Mouse (Mus musculus) heart, adult 9 months (tissue): Measurements from ENCODE around the gene Slc22a23.
A peak's percentile ranks its signal among the peaks of the same experiment; 100 is the strongest.

ENCODE experiments used
- DNase-seq, 2 experiments: peaks; one replicate each; pipeline ENCODE4 v3.0.0; 2022; ENCODE audit warnings: low spot score in 2 of 2

The Slc22a23 gene

DNA sequence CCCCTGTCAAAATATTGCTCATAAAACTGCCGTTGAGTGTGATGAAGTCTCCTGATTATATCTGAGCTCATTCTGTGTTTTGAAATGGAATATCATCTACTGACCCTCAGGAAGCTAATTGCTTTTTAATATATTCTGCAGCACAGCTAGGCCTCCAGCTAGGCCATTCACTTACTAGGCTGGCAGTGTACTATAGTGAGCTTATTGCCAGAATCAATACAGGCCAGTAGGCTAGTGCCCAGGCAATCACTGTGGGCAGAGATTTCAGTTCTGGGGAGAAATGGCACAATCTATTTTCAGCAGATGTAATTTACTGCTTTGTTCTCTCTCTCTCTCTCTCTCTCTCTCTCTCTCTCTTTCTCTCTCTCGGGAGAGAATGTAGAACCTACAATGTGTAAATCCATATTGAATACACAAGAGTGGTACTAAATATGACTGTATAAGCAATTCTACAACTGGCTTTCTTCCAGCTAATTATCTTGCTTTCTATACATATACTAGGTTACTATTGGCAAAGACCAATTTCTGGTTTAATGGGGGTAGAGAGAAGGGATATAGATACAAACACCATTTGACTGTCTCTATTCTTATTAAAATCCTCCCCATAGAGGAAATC, 75.5 kb downstream of the Slc22a23 start:
- DNase-seq = no peak

DNA sequence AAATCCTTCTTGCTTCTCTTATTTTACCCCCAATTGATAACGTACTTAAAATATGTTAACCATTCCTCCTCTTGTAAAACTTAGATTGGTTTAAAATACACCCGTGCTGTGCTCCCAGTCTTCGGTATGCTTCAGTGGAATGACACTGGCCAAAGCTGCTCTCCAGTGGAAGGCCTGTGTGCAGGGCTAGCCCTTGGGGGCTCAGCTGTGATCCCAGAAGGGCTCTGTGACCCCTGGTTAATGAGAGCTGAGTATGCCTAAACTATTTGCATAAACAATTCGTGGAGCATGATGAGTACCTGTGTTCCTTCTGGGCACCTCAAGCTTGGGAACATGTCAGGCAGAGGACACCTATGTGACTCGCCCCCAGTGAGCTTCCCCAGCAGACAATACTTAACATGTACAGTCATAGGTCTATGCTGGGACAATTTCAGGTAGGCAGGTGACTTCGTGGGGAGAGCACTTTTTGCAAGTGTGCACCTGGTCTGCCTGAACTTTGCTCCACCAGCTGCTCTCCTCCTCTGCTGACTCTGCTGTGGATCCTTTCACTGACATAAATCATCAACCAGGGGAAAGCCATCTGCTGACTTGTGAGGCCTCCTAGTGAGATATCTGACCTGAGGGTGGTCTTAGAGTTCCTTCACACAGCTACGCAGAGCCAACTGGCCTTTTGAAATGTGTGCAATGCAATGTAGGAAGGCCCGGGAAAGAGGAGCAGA, 77.9 kb downstream of the Slc22a23 start:
- DNase-seq = no peak

DNA sequence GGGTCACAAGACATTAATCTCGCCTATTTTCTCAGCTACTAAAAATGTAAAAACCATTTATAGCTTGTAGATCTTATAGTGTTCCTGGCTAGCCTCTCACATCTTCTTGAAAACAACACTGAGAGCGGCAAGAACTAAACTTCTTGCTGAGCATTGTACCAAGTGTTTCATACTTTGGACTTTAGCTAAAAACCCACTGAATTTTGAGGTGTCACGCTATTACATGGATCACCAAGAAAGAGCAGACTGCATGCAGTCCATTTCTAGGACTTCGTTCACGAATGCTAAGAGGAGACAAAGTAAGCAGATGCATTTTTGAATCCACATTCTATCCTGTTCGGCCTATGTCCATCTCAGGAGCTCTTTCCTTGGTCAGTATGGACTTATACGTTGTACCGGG, 78.9 kb downstream of the Slc22a23 start:
- DNase-seq = no peak

DNA sequence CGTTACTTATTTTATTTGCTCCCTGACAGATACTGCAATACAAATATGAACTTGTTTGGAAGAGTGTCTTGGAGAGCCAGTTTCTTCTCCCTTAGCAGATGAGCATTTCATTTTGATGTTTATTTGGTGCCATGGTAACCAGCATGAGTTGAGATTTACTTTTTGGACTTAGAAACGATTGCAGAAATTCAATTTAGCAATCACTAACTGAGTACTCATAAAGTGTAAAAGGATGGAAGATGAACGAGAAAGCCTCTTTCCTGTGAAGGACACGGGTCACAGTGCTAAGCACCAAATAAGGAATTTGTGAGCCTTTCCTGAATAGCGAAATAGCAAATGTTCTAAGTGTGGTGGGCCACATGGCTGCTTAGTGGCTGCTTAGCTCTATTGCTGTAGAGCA, 79.4 kb downstream of the Slc22a23 start:
- DNase-seq = no peak

DNA sequence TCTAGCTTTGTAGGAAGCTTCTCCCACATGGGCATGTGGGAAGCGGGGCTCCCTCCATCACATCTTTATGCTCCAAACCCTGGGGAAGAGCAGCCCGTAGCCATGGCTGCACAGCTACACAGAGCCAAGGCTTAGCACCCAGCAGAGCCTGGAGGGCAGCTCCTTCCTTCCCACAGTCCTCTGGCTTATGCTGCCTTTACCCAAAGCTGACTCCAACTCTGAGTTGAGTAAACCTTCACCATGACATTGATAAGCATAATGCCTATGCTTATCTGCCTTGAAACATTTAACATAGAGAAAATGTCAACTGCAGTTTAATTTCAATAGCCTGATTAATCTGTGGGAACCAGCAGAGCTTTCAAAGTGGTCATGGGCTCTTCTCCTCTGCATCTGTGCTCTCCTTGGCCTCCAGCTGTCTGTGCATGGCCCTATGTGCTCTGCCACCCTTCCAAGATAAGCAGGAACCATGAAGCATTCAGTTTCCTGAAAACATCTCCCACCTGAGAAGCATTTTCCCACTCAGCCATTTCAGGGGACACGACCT, 79.9 kb downstream of the Slc22a23 start:
- no peak for DNase-seq

DNA sequence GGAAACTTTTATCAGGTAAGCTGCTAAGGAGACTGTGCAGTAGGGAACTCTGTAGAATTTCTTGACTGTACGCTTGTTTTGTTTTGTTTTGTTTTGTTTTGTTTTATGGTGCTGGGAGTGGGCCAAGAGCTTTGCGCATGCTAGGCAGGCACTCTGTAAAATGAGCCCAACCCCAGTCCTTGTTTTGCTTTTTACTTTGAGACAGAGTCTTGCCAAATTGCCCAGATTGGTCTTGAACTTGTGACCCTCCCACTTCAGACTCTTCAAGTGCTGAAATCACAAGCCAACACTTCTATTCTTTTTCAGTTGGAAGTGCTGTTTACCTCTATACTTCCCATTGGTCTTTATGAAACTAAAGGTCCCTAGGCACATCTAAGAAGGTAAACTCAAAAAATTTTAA, 80.5 kb downstream of the Slc22a23 start:
- DNase-seq = no peak

DNA sequence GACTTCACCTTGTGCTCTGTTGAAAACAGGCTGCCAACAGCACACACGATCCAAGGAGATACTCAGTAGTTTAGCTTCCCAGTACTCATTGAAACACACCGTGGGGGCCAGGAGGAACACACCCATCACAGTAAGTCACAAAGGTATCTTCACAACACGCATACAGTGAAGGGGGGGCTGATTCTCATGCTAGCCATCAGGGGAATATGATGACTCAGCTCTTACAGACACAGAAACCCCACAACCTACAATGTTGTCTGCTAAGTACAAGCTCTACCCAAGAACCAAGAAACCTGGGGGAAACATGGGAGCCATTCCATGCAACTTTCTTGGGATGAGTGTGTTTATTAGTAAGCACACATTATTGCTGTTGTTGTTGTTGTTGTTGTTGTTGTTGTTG, 86.2 kb downstream of the Slc22a23 start:
- DNase-seq = no peak

DNA sequence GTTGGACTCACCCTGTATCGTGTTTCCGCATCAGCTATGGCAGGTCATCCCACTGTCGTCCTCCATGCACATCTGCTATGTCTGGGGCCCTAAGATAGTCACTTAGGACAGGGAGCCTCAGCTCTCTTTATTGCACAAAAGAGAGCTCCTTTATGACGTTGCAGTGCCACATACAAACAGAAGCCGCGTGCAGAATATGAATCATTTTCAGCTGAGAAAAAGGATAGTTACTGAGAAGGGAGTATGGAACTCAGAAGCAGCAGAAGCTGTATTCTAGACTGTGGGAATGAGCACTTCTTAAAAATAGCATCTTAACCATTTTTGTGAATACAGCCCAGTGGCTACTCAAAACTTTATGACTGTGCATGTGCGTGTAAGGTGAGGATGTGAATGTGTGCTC, 87.8 kb downstream of the Slc22a23 start:
- no peak for DNase-seq

DNA sequence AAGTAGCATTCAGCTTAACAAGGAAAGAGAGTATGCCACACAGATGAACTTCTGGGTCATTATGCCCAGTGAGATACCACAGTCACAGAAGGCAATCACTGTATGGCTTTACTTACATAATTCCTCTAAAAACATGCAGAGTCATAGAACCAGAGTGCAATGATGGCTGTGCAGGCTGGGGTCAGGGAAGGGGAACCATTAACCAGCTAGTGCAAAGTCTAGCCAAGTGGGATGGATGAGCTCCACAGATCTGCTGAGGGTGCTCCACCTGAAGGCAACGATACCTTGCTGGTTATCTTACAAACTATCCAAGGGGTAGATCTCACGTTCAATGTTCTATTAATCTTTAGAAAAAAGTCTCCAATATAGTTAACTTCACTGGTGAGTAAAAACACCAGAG, 88.3 kb downstream of the Slc22a23 start:
- no peak for DNase-seq

DNA sequence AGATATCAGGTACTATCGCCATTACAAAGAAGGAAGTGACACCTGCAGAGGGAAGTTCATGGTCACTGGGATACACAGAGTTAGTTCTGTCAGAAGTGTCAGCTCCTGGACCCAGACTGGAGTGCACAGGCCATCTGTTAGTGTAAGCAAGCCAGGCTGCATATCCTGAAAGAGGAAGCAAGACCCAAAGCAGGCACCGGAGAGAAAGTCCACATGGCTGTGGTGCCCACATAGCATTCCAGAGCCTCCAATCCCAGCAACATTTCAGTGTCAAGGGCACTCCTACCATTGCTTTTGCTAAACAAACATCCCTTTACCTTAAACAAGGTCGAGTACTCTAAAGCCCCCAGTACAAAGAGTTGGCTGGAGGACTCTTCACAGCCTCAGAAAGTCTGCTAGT, 89.7 kb downstream of the Slc22a23 start:
- peak in 1 of 2 experiments; percentile 30 for DNase-seq

DNA sequence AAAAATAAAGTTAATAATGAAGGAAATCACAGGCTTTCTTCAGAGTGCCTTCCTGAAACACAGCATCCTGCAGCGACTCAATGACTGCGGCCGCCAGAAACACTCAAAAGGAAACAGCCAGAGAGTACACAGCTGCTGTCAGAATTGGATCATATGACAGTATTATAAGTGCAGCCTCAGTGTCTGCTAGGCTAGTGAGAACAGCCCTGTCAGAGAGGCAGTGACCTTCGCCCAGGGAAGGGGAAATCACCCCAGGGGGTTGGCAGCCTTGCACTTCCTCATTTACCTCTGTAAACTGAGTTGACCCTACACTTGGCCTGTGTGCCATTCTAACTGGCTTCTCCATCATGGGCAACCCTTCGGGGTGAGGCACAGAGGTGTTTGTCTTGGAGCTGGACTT, 90.3 kb downstream of the Slc22a23 start:
- peak; percentile 49 to 66 for DNase-seq

DNA sequence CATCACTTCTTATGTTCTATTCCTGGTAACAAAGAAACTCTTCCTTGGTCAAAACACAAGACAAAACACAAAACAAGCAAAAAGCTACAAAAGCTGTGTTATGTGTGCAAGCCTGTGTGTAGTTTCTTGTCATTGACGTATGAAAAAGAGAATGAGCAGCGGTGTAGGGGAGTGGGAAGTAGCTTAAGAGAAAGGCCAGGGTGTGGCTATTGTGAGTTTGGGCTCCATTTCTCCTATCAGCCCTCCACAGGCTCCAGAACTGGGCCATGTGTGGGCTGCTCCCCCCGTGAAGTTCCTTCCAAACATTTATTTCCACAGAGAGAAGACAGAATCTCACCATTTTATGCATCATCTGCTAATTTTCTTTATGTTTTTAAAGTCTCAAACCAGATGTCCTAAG, 91.2 kb downstream of the Slc22a23 start:
- DNase-seq = no peak

DNA sequence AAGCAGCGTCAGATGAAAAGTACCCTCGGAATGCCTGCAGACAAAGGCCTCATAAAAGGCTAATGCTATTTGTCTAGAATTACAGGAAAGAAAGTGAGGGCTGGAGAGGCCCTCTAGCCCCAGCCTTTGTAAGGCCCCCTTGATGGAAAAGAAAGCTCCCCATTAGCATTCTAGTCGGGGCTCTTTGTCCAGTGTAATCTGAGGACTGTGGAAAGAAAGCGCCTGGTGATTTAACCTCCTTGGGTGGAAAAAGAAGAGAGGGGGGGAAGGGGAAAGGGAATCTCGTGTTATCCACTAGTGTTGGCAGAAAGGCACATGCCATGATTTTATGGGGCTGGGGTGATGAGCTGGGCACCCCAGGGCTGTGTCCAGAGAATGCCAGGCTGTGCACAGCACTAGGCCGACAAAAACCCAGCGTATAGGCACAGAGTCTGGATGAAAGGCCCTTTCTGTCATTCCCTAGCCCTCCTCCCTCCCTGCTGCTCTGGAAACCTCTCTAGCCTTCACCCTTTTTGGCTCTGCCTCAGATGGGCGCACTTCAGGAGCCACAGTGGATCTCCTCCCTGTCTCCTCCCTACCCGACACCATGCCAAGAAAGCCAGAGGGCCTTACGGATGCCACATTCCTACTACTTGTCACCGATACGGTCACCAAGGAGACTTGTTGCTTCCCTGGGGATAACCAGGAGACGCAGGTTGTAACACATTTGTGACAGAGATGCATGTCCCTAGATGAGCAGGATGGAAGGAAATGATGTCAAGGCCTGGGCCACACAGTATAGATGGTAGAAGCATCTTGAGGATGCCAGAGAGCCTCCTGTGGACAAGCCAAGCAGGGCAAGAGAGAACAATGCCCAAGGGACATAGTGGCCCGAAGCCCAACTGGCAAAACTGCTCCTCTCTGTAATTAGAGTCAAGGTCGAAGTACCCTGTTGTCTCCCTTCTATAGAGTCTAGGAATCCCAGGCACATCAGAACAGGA, 95.8 kb downstream of the Slc22a23 start:
- DNase-seq = no peak

DNA sequence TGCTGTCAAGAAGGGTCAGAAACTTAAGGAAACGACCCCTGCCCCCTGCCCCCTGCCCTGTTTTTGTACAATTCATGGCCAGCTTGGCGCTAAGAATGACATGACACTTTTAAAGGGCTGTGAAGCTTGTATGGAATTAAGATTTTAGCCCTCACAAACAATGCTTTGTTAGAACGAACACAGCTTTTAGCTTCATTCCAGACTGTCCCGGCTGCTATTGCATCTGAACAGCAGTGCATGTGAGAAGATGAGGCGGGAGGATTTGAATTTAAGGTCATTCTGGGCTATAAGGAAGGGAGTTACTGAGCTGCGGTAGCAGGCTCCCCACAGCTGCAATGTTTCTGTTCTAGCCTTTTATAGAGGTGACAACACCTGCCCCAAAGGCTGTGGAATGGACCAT, 96.9 kb downstream of the Slc22a23 start:
- DNase-seq = no peak

DNA sequence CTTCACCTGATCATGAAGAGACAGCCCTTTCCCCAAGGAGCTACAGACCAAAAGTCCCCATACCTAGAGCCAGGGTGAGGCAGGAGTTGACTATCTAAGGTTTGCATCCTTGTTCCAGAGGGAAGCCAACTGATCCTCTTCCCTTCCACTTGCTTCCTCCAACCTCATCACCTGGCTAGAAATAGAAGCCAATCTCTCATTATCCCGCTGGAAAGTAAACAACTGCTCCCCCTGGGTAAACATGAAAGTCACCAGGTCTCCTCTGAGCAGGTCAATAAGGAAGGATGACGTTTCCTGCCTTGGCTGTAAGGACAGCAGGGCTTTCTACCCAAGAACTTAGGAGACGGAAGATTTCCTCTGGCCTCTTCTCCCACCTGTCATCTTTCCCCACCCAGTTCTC, 98.2 kb downstream of the Slc22a23 start:
- DNase-seq = no peak

DNA sequence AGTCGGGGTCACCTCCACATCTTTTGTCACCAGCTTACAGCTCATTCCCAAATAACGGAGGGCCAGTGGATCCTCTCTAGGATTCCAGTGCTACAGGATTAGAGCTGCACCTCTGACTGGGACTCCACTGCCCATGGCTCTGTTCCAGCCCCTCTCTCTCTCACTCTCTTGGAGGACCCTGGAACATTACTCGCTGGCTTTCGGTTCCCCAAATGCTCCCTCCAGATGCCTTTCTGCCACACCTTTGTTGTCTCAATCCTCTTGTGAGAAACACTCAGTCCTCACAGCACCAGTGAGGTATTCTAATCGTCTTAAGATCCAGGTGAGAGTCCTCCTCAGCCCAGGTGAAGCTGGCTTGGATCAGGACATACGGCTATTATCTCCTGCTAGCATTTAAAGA, 99.8 kb downstream of the Slc22a23 start:
- no peak for DNase-seq

DNA sequence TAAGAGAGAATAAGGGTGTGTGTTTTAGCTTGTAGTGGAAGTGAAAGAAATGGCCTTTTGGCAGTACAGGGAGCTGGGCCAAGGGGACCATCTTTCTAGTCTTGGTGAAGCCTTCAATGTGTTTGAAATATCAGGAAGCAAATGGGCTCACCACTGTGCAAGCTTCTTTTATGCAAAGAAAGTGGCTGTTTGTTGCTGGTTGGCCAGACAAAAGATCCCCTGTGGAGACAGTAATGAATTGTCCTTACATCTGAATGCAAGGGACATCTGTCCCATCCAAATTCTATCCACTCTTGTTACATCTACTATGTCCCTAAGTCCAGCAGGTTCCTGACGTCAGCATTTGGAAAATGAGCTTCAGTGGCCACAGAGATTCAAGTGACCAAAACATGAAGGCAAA, 100.8 kb downstream of the Slc22a23 start:
- DNase-seq = no peak

DNA sequence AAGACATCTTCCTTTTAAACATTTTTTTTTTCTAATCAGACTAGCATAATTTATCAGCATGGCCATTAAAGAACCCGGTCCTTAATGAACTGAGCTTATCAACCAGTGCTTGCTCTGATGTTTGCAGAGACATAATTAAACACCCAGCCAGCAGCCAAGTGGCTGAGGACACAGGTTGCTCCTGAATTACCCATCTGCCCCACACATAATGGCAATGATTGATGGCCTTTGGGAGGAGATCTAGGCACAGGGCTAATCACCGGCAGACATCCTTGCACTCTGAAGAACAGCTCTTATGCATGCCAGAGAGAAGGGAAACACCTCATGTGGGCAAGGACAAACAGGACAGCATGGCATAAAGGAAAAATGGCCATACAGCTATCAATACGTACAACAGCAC, 102.8 kb downstream of the Slc22a23 start:
- no peak for DNase-seq

DNA sequence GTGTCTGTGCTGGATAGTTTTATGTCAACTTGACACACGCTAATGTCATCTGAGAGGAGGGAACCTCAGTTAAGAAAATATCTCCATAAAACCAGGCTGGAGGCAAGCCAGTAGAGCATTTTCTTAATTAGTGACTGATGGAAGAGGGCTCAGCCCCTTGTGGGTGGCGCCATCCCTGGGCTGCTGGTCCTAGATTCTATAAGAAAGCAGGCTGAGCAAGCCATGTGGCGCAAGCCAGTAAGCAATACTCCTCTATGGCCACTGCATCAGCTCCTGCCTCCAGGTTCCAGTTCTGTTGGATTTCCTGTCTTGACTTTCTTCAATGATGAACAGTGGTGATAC, 104.9 kb downstream of the Slc22a23 start:
- no peak for DNase-seq

DNA sequence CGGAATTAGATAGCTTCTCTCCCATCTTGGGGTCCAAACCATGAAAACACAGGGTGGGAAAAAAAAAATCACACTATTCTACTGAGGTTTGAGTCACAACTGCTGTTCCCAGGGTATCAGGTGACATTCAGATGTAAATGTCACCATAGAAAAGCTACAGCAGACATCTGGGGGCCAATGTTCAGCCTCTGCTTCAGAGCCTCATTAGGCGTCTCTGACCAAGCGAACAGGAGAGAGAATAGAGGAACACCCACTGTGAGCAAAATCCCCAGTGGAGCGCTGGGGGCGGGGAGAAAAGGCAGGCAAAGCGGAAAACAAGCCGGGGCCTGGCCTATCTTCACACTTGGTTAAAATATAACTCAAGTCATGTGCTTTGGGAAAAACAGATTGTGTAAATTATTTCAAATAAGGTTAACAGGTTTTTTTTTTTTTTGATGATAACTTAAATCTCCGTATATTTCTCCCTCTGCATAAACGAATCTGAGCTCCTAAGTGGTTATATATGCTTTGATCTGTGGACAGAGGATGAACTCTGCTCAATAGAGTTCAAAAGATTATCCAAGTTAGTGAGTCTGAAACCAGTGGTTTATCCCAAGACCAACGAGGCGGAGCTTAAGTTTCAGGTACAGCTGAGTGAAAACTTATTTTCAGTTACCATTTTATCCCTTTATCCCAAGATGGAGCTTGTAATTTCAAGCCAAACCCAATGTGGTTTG, 105.5 kb downstream of the Slc22a23 start:
- DNase-seq = no peak

DNA sequence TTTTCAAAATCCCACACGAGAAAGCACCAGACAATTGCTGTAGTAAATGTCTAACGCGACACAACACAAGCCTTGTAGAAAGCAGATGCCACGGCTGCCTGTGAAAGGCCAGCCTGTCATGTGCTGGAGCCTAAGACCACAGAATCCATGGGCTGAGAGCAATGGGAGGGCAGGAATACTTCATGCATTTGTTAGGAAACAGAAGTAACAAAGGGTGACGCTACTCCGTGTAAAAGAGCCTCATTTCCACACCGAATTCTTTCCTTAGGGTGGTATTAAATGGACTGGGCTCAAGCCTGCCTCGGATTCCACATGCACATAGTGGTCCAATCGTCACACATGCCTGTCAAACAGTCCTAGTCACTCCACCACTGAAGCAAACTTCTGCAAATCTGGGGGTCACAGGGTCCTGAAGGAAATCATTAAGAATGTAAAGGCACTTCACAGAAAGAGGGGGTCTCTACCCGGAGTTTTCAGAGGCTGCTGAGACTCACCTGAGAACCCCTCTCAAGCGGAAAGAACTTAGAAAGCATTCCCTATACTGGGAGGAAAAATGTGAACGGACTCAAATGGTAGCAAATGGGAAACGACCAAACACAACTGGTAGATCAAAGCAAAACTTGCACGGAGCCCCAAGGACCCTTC, 106.2 kb downstream of the Slc22a23 start:
- no peak for DNase-seq
